Mouse (Mus musculus): ENCODE results near the gene Cox8b.

Cox8b gene

DNA sequence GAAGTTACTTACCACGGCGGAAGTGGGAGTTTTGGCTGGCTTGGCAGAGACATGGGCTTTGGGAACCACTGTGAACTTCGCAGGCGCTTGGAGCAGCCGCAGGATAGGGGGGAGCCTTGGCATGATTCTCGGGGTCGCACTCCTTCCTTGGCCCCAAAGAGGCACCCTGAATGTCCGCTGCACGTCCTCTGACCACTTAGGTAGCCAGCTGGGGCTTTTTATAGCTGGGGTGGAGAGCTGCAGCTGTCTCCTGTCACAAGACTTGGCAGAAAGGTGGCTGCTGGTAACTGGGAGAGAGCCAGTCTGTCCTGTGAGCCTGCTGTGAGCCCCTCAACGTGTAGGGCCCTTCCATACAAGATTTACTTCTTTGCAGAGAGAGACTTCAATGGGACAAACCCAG lies at the start of gene Cox8b:
TSS of gene Cox8b (minus strand) at position 227 of the 400 bp plus-strand sequence.
- no peak for DNase-seq (ENCODE audit: low read depth)

DNA sequence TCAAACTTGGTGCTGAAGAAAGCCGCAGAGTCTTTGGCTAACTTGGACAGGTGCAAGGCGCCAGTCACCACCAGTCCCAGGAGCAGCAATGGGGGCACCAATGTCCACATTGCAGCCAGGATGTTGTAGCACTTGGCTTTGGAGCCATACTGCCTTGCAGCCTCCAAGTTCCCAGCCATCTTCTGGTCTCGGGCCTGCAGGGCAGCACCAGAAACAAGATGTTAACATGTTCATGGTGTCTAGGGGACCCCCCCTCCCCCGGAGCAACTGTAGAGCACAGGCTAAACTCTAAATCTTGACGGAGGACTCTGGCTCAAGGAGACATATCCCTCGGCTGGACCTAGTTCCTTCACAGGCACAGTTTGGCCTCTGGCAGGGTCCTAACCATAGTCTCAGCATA lies 49.0 kb upstream of the Cox8b start:
- DNase-seq (ENCODE audit: low read depth): no peak

DNA sequence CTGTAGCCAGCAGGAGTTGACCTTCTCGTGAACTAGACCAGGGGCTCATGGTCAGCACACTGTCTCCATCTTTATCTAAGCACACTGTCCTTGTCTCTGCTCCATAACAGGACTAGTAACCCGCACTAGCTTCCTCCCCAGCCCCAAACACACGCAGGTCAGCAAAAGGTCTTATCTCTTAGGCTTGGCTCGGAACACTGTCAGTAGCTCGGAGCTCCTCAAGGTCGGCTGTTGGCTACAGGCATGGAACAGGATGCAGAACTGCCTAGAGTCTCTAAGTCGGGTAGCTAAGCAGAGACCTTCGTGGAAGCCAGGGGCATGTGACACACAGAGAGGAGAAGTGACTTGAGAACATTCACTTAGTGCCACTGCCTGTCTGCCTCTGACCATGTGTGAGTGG lies 47.9 kb upstream of the Cox8b start:
- DNase-seq (ENCODE audit: low read depth): no peak

DNA sequence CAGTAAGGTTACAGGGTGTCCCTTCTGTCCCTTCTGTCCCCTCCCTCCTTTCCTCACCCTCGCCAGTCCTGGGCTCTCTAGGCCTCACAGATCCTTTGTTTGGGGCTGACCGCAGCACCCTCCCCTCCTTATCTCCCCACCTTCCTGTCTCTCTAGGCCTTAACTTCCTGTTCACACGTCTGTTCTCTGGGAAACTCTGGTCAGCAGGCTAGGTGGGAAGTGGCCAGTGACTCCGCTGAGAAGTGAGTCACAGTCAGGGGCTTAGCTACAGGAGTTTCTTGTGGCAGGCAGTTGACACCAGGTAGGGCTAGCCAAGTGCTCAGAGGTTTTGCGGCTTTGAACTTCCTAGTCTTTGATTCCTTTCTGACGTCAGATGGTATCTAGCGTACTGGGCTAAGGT lies 46.7 kb upstream of the Cox8b start:
- DNase-seq (ENCODE audit: low read depth): no peak

DNA sequence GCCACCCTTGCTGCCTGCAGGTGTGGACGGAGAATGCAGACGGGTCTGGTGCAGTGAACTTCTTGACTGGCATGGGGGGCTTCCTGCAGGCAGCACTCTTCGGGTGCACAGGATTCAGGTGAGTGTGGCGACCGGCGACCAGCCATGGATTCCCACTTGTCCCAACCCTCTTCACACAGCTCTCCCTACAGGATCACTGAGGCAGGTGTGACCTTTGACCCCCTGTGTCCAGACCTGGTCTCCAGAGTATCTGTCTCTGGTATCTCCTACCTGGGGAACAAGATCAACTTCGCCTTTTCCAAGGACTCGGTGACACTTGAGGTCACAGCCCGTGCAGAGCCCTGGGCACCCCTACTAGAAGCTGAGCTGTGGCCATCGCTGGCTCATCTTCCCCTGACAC lies 46.1 kb upstream of the Cox8b start:
- DNase-seq (ENCODE audit: low read depth): no peak

DNA sequence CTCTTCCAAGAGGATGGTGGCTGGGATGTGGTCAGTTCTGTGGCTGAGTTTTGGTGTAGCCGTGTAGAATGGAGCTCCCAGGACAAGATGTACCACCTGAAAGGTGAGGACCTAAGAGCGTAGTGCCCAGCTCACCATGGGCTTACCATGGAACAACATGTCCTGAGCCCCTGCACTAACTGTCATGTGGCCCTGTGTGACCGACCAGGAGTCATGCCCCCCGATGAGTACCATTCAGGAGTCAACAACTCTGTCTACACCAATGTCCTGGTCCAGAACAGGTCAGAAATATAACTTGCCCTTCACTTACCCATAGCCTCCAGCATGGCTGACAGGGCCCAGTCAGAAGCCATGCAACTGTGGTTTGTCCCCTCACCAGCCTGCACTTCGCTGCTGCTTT lies 45.0 kb upstream of the Cox8b start:
- DNase-seq (ENCODE audit: low read depth): no peak

DNA sequence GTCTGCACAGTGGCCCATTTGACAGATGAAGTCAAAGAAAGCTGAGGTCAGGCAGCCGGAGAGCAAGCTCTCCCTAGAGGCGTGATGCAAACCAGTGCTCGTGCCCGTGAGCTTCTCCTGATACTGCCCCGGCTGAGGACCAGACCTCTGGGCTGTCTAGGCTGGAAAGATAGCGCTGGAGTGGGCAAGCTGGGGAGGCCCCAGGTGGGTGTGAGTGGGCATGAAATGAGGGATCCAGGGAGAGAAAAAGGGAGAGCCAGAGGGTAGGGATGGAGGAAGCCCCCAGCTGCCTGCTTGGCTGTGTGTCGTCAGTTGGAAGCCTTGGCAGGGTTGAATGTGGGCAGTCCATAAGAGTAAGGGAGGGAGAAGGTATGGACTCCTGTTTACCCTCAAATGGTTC lies 44.0 kb upstream of the Cox8b start:
- DNase-seq (ENCODE audit: low read depth): no peak

DNA sequence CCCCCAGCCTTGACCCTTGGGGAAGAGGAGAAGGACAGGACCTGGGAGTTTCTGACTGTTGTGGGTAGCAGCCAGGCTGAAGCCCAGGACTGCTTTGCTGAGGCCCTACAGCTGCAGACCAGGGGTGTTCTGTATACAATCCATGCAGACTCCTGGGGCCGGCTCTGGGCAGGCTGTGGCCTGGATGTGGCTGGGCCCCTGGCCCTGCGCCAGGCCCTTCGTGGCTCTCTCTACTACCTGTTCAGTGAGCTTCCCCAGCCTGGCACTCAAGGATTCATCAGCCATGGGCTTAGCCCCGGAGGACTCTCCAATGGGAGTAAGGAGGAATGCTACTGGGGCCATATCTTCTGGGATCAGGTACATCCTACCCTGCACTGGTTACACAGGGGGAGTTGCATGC lies 43.1 kb upstream of the Cox8b start:
- no peak for DNase-seq (ENCODE audit: low read depth)

DNA sequence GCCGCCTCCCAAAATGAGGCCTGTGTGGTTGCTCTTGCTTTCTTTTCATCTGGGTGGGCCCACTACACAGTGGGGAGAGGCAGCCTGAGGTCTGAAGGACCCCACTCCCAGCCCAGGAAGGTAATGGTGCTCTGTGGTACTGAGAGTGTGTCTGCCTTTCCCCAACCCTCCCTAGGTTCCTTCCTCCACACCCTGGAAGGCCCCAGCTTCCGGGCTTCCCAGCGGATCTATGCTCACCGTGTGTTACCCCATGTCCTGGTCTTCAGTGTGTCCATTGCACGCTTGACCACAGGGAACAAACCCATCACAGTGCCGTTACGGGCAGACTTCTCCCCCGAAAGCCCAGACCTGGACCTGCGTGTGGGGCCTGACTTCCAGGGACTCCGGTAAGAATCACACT lies 42.6 kb upstream of the Cox8b start:
- no peak for DNase-seq (ENCODE audit: low read depth)

DNA sequence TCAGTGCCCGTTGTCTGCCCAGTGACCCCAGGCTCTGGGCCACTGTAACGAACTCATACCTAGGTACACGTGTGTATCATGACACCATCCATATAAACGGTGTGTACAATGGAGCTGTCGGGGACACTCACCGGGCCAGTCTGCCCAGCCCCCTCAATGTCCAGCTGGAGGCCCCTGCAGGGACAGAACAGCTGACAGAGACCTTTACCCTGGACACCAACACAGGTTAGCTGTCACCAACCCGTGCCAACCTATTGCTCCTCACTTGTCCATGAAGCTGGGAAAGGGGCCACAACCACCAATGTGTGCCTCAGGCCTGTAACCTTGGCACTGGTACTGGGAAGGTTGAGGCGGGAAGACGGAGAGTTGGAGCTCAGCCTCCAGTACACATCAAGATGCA lies 42.1 kb upstream of the Cox8b start:
- DNase-seq (ENCODE audit: low read depth): no peak

DNA sequence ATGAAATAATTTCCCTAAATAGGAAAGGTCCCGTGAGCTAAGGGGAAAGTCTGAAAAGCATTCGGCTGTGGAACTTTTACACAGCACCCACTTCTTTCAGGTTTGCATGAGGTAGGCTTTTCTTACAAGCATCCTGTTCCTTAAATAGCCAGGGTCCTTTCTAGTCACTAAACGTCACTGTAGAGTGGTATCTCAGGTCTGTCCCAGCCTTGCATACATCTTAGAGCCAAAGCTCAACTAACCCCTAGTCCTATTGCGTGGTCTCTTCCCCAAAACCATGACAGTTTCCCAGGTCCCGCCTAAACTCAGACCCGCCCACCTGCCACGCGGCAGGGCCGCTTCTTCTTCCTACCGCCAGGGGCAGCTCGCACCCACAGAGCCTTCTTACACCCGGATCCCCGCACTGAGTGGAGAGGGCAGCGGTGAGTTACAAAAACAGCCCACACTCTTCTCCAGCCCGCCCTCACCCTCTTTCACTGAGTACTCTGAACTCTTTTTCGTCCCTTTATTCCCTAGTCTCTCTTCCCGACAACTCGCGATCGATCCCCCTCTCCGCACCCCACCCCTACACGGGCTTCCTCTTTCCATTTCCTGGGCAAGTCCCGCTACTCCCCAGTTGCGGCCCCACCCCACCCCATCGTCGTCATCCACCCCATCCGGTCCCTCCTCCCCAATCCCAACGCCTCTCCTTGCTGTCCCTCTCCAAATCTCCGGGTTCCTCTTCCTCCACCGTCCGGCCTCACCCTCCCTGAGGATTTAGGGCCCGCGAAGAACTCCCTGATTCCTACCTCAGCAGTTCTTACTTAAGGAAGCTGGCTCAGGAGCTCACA lies 41.2 kb upstream of the Cox8b start, which contains the start of gene Pgghg:
TSS of gene Pgghg (plus strand) at position 170 of the 830 bp plus-strand sequence.
- DNase-seq (ENCODE audit: low read depth): peak; percentile 71

DNA sequence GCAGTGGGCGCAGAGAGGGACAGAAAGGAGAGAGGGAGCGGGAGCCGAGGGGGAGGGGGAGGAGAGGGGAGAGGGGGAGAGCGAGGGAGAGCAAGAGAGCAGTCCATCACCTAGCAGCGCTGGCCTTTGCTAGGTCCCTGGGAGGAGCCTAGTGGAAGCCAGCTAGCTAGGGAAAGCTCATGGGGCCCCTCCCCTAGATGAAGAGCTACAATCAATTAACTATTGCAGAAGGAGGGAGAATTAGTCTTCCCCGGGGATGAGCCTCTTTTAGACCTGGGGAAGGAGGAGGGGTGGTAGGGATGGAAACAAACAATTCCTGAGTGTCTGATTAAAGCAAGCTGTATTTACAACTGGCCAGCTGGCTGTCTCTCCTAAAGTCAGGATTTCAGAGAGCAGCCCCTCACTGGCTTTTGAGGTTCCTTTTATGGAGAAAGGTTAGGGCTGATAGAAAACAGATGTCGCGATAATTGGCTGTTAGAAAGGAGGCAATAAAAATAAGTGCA lies 39.5 kb upstream of the Cox8b start:
- DNase-seq (ENCODE audit: low read depth): no peak

DNA sequence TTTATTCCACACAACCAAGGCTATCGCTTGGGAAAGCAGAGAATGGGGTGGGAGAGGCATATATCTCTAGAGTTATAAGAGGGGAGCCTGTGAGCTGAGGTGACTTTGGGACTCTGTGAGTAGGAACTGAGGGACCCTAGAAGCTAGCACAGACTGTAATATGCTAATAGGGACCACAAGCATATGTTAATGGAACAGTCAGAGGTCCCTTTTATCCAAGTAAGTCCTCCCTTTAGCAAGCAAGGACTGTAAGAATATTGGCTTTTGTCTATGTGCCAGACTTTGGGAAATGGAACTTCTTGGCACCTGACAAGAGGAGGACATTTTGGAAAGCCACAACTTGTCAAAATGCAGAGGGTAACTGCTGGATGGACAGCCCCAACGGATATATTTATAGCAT lies 38.6 kb upstream of the Cox8b start:
- no peak for DNase-seq (ENCODE audit: low read depth)

DNA sequence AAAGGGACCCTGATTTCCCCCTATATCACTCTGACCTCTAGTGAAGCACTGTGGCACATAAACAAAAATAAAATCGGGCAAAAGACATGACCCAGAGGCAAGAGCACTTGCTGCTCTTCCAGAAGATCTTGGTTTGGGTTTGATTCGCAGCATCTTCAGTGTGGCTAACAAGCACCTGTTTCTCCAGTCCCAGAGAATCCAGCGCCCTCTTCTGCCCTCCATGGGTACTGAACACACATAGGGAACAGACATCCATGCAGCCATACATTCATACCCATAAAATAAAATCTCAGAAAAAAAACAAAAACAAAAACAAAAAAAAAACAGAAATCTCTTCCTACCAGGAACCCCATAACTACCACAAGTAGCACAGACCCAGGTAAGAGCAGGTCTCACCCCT lies 38.2 kb upstream of the Cox8b start:
- peak; percentile 25 for DNase-seq (ENCODE audit: low read depth)

DNA sequence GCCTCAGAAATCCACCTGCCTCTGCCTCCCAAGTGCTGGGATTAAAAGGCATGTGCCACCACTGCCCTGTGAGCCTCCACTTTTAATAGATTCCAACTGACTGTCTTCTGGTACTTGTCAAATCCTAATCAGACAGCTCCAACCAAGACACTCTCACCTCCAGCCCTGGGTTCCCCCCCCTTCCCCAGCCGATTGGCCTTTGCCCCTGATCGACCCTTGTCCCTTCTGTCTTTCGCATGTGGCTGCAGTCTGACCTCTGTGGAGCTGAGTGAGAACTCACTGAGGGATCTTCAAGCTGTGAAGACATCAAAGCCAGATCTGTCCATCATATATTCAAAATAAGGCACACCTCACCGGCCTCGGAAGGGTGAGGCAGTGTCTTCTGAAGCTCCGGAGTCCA lies 26.9 kb upstream of the Cox8b start:
- no peak for DNase-seq (ENCODE audit: low read depth)

DNA sequence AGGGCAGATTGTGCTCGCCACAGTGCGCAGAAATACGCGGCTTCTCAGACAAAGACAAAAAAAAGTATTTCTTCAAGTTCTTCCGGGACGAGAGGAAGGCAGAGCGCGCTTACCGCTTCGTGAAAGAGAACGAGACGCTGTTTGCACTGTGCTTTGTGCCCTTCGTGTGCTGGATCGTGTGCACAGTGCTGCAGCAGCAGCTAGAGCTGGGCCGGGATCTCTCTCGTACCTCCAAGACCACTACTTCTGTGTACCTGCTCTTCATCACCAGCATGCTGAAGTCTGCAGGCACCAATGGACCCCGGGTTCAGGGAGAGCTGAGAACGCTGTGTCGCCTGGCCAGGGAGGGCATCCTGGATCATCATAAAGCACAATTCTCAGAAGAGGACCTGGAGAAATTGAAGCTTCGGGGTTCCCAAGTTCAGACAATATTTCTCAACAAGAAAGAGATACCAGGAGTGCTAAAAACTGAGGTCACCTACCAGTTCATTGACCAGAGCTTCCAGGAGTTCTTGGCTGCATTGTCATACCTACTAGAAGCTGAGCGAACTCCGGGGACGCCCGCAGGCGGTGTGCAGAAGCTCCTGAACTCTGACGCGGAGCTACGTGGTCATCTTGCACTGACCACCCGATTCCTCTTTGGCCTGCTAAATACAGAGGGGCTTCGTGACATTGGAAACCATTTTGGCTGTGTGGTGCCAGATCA lies 23.0 kb upstream of the Cox8b start:
- no peak for DNase-seq (ENCODE audit: low read depth)

DNA sequence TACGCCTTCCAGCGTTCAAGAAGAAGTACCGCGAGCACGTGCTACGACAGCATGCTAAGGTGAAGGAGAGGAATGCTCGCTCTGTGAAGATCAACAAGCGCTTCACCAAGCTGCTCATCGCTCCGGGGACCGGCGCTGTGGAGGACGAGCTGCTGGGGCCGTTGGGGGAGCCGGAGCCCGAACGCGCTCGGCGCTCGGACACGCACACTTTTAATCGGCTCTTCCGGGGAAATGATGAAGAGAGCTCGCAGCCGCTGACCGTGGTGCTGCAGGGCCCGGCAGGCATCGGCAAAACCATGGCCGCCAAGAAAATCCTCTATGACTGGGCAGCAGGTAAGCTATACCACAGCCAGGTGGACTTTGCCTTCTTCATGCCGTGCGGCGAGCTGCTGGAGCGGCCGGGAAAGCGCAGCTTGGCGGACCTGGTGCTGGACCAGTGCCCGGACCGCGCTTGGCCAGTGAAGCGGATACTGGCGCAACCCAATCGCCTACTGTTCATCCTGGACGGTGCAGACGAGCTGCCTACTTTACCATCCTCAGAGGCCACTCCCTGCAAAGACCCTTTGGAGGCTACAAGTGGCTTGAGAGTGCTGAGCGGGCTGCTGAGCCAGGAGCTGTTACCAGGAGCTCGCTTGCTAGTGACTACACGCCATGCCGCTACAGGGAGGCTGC lies 22.3 kb upstream of the Cox8b start:
- no peak for DNase-seq (ENCODE audit: low read depth)

DNA sequence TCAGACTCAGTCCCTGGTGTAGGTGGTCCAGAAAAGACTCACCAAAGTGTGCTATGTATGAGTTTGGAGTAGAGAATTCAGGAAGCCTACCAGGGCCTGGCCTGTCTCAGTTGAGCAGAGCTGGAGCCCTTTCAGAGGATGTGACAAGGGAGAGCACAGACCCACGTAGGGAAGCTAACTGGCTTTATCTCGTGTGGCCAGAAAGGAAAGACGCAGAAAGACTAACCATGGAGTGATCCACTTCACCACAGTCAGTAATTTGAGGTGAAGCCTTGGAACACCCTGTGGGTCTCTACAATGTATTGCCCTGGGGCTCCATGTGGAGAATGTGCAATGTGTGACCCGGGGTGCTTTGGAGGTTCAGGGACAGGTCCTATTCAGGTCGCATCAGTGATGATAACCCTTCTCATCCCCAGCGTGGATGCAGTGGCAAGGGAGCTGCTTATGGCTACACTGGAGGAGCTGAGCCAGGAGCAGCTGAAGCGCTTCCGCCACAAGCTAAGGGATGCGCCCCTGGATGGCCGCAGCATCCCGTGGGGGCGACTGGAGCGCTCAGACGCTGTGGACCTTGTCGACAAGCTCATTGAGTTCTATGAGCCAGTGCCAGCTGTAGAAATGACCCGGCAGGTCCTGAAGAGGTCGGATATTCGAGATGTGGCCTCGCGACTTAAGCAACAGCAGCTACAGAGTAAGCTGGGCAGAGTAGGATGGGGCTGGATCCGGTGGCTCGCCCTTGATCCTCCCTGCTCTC lies 21.2 kb upstream of the Cox8b start:
- DNase-seq (ENCODE audit: low read depth): no peak

DNA sequence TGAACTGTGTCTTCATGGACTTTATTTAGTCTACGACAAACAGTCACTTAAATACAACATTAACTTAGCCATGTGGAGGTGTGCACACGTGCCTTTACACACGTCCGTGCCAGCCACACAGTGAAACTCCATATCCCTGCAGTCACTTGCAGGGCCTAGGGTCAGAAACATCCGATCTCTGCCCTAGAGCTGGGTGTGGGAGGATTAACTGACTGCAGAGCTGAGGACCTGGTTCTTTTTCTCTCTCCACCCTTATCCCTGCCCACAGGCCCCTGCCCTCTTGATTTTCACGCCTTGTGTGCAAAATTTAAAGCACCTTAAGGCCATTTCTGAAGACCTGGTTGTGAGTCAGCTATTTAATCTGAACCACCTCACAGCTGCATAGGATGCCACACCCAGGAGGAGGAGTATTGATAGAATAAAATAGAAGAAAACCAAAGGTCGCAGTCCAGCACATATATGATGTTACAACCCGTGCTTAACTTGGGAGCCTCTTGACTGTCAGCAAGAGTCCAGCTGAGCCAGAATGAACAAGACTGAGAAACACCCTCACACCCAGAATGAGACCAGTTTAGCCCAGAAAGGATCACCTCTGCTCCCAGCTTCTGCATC lies 20.3 kb upstream of the Cox8b start, which contains the start of gene Nlrp6:
TSS of gene Nlrp6 (plus strand) at position 485 of the 612 bp plus-strand sequence.
- DNase-seq (ENCODE audit: low read depth): no peak

DNA sequence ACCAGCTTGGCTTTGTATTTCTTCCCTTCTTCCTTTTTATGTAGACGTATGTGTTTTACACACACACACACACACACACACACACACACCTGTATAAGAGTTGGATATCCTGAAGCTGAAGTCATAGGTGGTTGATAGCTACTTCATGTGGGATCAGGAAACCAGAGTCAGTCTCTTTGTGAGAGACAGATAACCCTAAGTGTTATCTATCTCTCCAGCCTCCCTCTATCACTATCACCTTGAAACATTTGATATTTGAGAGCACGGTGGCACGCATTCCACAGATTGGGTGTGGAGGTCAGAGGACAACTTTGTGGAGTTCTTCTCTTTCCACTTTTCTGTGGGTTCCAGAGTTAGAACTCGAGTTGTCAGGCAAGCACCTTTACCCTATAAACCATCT lies 19.7 kb upstream of the Cox8b start:
- no peak for DNase-seq (ENCODE audit: low read depth)

DNA sequence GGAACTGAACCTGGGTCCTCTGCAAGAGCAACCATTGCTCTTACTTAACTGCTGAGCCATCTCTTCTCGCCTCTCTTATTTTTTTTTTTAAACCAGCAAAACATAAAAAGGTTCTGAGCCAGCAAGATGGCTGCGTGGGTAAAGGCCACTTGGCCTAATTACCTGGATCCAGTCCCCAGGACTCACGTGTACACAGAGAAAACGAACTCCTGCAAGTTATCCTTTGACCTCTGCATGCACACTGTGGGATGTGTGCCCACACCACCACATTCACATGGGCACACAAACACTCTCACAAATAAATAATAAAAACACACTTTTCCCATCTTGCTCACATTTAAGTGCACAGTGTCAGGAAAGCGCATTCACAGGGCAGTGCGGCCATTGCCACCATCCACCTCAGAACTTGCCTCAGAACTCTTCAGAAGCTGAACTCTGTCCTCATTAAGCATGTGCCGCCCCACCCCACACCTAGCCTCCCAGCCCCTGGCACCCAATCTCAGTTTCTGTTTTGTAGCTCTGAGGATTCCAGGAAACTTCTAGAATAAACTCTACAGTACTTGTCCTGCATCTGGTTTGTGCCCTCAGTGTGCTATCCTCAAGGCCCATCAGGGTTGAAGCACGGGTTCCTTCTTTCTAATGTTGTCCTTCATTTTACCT lies 13.9 kb upstream of the Cox8b start:
- DNase-seq (ENCODE audit: low read depth): no peak

All from c-Kit-positive CD71-positive TER-119-negative erythroid progenitor cells, embryonic 14.5 days (primary cell).